Mouse (Mus musculus): ENCODE measurements around the gene C77080. TPM values are rescaled to one million over a fixed set of nuclear protein-coding genes. Genes with fewer than 3 reads are reported as not detected.

Gene C77080
- total RNA-seq (2022) = 10 to 100 TPM; 10.1 to 12.6 (median 11.4) TPM

GRCm38 (mm10) chr4:129261196-129261595, at the start of gene C77080:
Gene C77080 (minus strand): TSS chr4:129261404.
- no peak for DNase-seq (ENCODE audit: low spot score in 2 of 2)

- DNase-seq (ENCODE audit: low spot score in 2 of 2) = no peak
These were observed 46.7 kb upstream of the C77080 start for GRCm38 (mm10) chr4:129307936-129308335.

GRCm38 (mm10) chr4:129304306-129304705, 43.1 kb upstream of the C77080 start:
- no peak for DNase-seq (ENCODE audit: low spot score in 2 of 2)

GRCm38 (mm10) chr4:129303816-129304215, 42.6 kb upstream of the C77080 start:
- no peak for DNase-seq (ENCODE audit: low spot score in 2 of 2)

GRCm38 (mm10) chr4:129303401-129303800, 42.2 kb upstream of the C77080 start:
- no peak for DNase-seq (ENCODE audit: low spot score in 2 of 2)

GRCm38 (mm10) chr4:129299121-129299520, 37.9 kb upstream of the C77080 start:
- no peak for DNase-seq (ENCODE audit: low spot score in 2 of 2)

- DNase-seq (ENCODE audit: low spot score in 2 of 2) = no peak
These were observed 36.5 kb upstream of the C77080 start for GRCm38 (mm10) chr4:129297724-129298123.

GRCm38 (mm10) chr4:129296066-129296465, 34.9 kb upstream of the C77080 start:
- no peak for DNase-seq (ENCODE audit: low spot score in 2 of 2)

GRCm38 (mm10) chr4:129295188-129295587, 34.0 kb upstream of the C77080 start:
- DNase-seq (ENCODE audit: low spot score in 2 of 2) = no peak

GRCm38 (mm10) chr4:129293702-129294101, 32.5 kb upstream of the C77080 start:
- no peak for DNase-seq (ENCODE audit: low spot score in 2 of 2)

- DNase-seq (ENCODE audit: low spot score in 2 of 2) = no peak
These were observed 31.6 kb upstream of the C77080 start for GRCm38 (mm10) chr4:129292831-129293230.

- no peak for DNase-seq (ENCODE audit: low spot score in 2 of 2)
These were observed 28.5 kb upstream of the C77080 start for GRCm38 (mm10) chr4:129289671-129290070.

GRCm38 (mm10) chr4:129288067-129288466, 26.9 kb upstream of the C77080 start:
- DNase-seq (ENCODE audit: low spot score in 2 of 2) = no peak

- no peak for DNase-seq (ENCODE audit: low spot score in 2 of 2)
These were observed 26.3 kb upstream of the C77080 start, which contains the start of gene Sync for GRCm38 (mm10) chr4:129287472-129287981. Gene Sync (plus strand): TSS chr4:129287617.

- no peak for DNase-seq (ENCODE audit: low spot score in 2 of 2)
These were observed 25.7 kb upstream of the C77080 start for GRCm38 (mm10) chr4:129286683-129287471.

GRCm38 (mm10) chr4:129286001-129286682, 24.9 kb upstream of the C77080 start:
- DNase-seq (ENCODE audit: low spot score in 2 of 2) = no peak

GRCm38 (mm10) chr4:129284685-129285084, 23.5 kb upstream of the C77080 start:
- no peak for DNase-seq (ENCODE audit: low spot score in 2 of 2)

GRCm38 (mm10) chr4:129283226-129283625, 22.0 kb upstream of the C77080 start:
- no peak for DNase-seq (ENCODE audit: low spot score in 2 of 2)

- no peak for DNase-seq (ENCODE audit: low spot score in 2 of 2)
These were observed 21.6 kb upstream of the C77080 start for GRCm38 (mm10) chr4:129282786-129283185.

- DNase-seq (ENCODE audit: low spot score in 2 of 2) = peak; percentile 90 to 97
These were observed 15.3 kb upstream of the C77080 start for GRCm38 (mm10) chr4:129276453-129276865.

GRCm38 (mm10) chr4:129272756-129273046, 11.5 kb upstream of the C77080 start:
- DNase-seq (ENCODE audit: low spot score in 2 of 2) = peak in 1 of 2 experiments; percentile 31

- DNase-seq (ENCODE audit: low spot score in 2 of 2) = no peak
These were observed 11.0 kb upstream of the C77080 start for GRCm38 (mm10) chr4:129271991-129272755.

All from layer of hippocampus, adult 8-10 months (tissue).